Mouse (Mus musculus): ENCODE data around the gene Zswim5. TPM values are rescaled to one million over a fixed set of nuclear protein-coding genes. Genes with fewer than 3 reads are reported as not detected.

Gene Zswim5
- polyA plus RNA-seq, 1 experiment from 2014 or later: 5.9 TPM

DNA sequence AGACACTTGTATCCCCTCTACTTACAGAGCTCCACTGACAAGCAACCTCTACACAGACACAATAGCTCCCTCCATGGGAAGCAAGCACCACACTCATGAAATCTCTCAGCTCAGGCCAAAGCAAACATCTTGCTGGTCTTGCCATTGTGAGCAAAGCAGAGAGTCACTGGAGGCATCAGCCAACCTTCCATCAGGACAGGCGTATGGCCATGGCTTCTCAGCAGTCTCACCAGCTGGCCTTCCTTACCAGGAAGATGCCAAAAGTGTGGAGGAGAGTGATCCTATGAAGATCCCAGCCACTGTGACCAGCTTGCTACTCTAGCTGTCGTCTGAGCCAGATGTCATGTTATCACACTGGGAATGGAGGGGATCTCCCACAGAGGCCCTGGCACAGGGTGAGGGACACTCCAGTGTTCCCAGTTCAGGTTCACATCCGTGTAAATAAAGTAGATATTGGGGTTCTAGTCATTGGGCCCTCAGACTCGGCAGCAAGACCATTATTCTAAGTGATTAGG lies 137.8 kb downstream of the Zswim5 start:
- no peak for ATAC-seq (ENCODE audit: low FRiP score)
- peaks cover 2% of the 10 kb centered on the region for H3K4me1 ChIP-seq (replicated peaks; ENCODE audit: control insufficient read depth, insufficient read depth, low read length)
- H3K4me2 ChIP-seq (replicated peaks): no peak overlapping the region
- no peaks in the 10 kb centered on the region for H3K36me3 ChIP-seq (replicated peaks; ENCODE audit: control insufficient read depth, insufficient read depth)
- WGBS: 76% methylated on average over 4 of the region's 4 CpGs
- DNase-seq (ENCODE audit: low spot score): no peak
- no peaks in the 10 kb centered on the region for H3K9me3 ChIP-seq (ENCODE audit: control insufficient read depth, low read length)
- no peak overlapping the region for H3K9ac ChIP-seq
- no peaks in the 10 kb centered on the region for H3K27me3 ChIP-seq (ENCODE audit: control insufficient read depth, insufficient read depth, low read length)
- no peak overlapping the region for H3K27ac ChIP-seq
- no peak overlapping the region for H3K4me3 ChIP-seq (replicated peaks; ENCODE audit: low read length)

DNA sequence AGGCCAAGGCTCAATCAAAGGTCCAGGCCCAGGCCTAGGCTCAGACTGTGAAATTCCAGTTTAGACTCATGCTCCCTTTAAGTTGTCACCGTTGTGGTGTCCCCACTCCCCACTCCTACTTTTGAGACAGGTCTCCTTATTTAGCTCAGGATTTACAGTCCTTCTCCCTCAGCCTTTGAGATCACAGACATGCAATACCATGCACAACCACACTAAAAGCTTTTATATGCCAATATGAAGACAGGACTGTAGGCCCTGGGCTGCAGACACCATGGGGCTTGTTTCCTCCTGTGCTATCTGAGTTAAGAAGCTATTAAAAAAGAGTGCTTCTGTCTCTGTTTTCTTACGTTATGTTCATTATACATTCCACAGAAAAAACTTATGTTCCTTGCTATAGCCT lies 140.6 kb downstream of the Zswim5 start:
- H3K36me3 ChIP-seq (replicated peaks; ENCODE audit: control insufficient read depth, insufficient read depth): peaks cover 8% of the 10 kb centered on the region
- no peak overlapping the region for H3K27ac ChIP-seq
- H3K4me1 ChIP-seq (replicated peaks; ENCODE audit: control insufficient read depth, insufficient read depth, low read length): peaks cover 5% of the 10 kb centered on the region
- H3K27me3 ChIP-seq (ENCODE audit: control insufficient read depth, insufficient read depth, low read length): no peaks in the 10 kb centered on the region
- H3K9ac ChIP-seq: no peak overlapping the region
- WGBS: 90% methylated on average over 2 of the region's 2 CpGs
- no peaks in the 10 kb centered on the region for H3K9me3 ChIP-seq (ENCODE audit: control insufficient read depth, low read length)
- ATAC-seq (ENCODE audit: low FRiP score): no peak
- no peak overlapping the region for H3K4me2 ChIP-seq (replicated peaks)
- no peak overlapping the region for H3K4me3 ChIP-seq (replicated peaks; ENCODE audit: low read length)
- DNase-seq (ENCODE audit: low spot score): no peak

DNA sequence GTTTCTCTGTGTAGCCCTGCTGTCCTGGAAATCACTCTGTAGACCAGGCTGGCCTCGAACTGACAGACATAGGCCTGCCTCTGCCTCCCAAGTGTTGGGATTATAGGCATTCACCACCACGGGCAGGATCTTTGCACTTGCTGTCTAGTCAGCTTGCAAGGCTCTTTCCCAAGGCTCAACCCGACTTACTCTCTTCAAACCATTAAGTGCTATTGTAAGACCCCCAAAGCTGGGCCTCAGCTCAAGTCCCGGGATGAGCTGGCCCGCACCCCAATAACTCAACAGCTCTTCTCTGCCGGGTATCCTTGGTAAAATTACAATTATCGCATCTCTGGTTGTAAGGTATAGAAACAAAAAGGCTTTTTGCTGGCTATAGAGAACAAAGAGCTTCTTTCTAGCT lies 141.2 kb downstream of the Zswim5 start:
- 88% methylated on average over 7 of the region's 7 CpGs for WGBS
- Histone ChIP-seq H3K9ac (no peak overlapping the region), H3K27ac (no peak overlapping the region), H3K9me3 (ENCODE audit: control insufficient read depth, low read length) (no peaks in the 10 kb centered on the region), H3K36me3 (replicated peaks; ENCODE audit: control insufficient read depth, insufficient read depth) (peaks cover 14% of the 10 kb centered on the region), H3K27me3 (ENCODE audit: control insufficient read depth, insufficient read depth, low read length) (no peaks in the 10 kb centered on the region), H3K4me1 (replicated peaks; ENCODE audit: control insufficient read depth, insufficient read depth, low read length) (peaks cover 5% of the 10 kb centered on the region), H3K4me3 (replicated peaks; ENCODE audit: low read length) (no peak overlapping the region), H3K4me2 (replicated peaks) (no peak overlapping the region; the same call in 1 of the 2 replicates)
- no peak for ATAC-seq (ENCODE audit: low FRiP score)
- no peak for DNase-seq (ENCODE audit: low spot score)

DNA sequence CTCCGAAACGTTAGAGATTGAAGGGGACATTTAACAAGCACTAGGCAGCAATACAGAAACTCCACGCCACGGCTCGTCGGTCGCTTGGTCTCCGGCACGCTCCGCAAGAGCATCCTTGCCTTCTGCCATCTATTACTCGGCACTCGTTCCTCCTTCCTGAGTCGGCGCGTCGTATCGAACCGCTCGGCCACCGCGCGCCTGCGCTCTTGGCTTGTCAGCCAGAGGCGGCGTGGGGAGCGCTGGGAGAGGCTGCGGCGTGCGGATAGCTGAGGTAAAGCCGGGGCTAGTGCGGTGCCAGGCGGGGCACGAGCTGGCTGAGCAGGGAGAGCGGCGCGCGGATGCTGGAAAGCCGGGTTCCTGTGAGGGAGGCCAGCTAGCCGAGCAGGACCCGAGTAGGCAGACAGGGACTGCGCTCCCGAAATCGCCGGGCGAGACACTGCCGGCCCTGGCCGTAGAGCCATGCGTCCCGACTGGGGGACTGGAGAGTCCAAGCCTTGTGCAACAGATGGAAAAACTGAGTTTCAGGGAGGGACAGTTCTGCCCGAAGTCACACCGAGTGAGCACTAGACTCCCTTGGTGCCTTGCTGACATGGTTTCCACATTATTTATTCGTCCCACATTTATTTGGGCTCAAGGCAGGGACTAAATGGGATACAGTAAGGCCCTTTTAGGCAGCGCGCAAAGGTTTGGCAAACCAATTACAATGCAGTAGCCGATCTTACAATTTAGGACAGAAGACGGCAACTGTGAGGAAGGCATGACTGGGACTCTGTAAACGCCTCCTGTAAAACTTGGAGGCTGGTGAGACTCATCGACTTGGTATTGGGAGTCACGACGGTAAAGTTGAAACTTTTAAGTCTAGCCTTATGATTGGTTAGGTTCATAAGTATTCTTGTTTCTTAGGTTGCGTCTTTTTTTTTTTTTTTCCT lies 142.3 kb downstream of the Zswim5 start, which contains the start of gene Eif2b3:
TSS of gene Eif2b3 (plus strand) at position 197 of the 929 bp plus-strand sequence.
- peak; percentile 91 for DNase-seq (ENCODE audit: low spot score)
- Histone ChIP-seq H3K4me1 (replicated peaks; ENCODE audit: control insufficient read depth, insufficient read depth, low read length) (peaks cover 5% of the 10 kb centered on the region), H3K27me3 (ENCODE audit: control insufficient read depth, insufficient read depth, low read length) (no peaks in the 10 kb centered on the region), H3K27ac (peak within 1 kb of the TSS; percentile 68), H3K4me2 (replicated peaks) (peak within 1 kb of the TSS; percentile 76), H3K36me3 (replicated peaks; ENCODE audit: control insufficient read depth, insufficient read depth) (peaks cover 22% of the 10 kb centered on the region), H3K9me3 (ENCODE audit: control insufficient read depth, low read length) (no peaks in the 10 kb centered on the region), H3K4me3 (replicated peaks; ENCODE audit: low read length) (peak within 1 kb of the TSS; percentile 80), H3K9ac (peak within 1 kb of the TSS; percentile 78)
- under 1% methylated on average over 61 of the region's 61 CpGs for WGBS
- ATAC-seq (ENCODE audit: low FRiP score): peak; percentile 94

DNA sequence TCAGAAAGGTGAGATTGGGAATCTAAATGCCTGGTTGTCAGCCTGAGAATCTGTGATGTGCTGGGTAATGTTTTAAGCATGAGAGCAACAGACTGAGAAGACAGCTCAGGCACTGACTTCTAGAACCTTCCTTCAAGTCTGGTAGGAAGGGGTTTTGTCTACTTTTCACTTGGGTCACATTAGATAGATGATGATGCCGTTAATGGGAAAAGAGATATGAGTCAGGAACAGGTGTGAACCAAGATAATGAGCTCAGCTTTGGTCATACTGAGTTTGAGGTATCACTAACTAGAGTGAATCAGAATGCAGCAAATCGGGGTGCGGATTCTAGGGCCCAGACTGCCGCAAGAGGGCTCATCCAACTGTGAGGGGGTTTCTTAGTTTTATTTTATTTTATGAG lies 146.3 kb downstream of the Zswim5 start:
- no peak for DNase-seq (ENCODE audit: low spot score)
- Histone ChIP-seq H3K27me3 (ENCODE audit: control insufficient read depth, insufficient read depth, low read length) (no peaks in the 10 kb centered on the region), H3K4me2 (replicated peaks) (no peak overlapping the region), H3K9ac (no peak overlapping the region), H3K36me3 (replicated peaks; ENCODE audit: control insufficient read depth, insufficient read depth) (peaks cover 35% of the 10 kb centered on the region), H3K4me3 (replicated peaks; ENCODE audit: low read length) (no peak overlapping the region), H3K9me3 (ENCODE audit: control insufficient read depth, low read length) (no peaks in the 10 kb centered on the region), H3K4me1 (replicated peaks; ENCODE audit: control insufficient read depth, insufficient read depth, low read length) (peaks cover 5% of the 10 kb centered on the region), H3K27ac (no peak overlapping the region)
- 98% methylated on average over 4 of the region's 4 CpGs for WGBS
- no peak for ATAC-seq (ENCODE audit: low FRiP score)

DNA sequence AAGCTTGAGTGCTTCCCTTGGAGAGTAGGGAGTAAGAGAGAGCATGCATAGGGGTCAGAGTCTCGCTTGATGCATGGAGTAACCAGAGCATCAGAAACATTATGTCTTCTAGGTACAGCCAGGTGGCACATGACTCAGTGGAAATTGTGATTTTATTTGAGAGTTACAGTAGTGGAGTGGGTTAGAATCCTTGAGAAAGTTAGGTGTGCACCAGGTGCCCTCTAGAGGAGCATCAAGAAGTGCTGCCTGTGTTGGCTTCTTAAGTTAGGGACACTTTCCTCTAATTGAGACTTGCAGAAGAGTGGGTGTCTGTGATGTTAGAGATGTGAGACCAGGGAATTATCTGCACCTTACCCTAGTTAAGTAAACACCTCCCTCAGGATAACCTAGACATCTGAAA lies 153.9 kb downstream of the Zswim5 start:
- no peaks in the 10 kb centered on the region for H3K9me3 ChIP-seq (ENCODE audit: control insufficient read depth, low read length)
- no peaks in the 10 kb centered on the region for H3K27me3 ChIP-seq (ENCODE audit: control insufficient read depth, insufficient read depth, low read length)
- no peak for ATAC-seq (ENCODE audit: low FRiP score)
- no peaks in the 10 kb centered on the region for H3K4me1 ChIP-seq (replicated peaks; ENCODE audit: control insufficient read depth, insufficient read depth, low read length)
- no peak overlapping the region for H3K4me3 ChIP-seq (replicated peaks; ENCODE audit: low read length)
- no peak for DNase-seq (ENCODE audit: low spot score)
- no peak overlapping the region for H3K9ac ChIP-seq
- H3K4me2 ChIP-seq (replicated peaks): no peak overlapping the region
- no peak overlapping the region for H3K27ac ChIP-seq
- 98% methylated on average over 1 of the region's 1 CpGs for WGBS
- peaks cover 23% of the 10 kb centered on the region for H3K36me3 ChIP-seq (replicated peaks; ENCODE audit: control insufficient read depth, insufficient read depth)

Other genes starting within 250 kb of the Zswim5 start
- gene Nasp, start 249.4 kb upstream of the Zswim5 start, polyA plus RNA-seq (2014; fragmentation: Nextera tagmentation; extraction: Ambion mirVana): 86.3 and 88.9 TPM in 2 replicates
- gene Akr1a1, start 225.7 kb upstream of the Zswim5 start, polyA plus RNA-seq (2014; fragmentation: Nextera tagmentation; extraction: Ambion mirVana): 712 and 742 TPM in 2 replicates
- gene Prdx1, start 191.8 kb upstream of the Zswim5 start, polyA plus RNA-seq (2014; fragmentation: Nextera tagmentation; extraction: Ambion mirVana): 432 and 436 TPM in 2 replicates
- gene Mmachc, start 169.0 kb upstream of the Zswim5 start, polyA plus RNA-seq (2014; fragmentation: Nextera tagmentation; extraction: Ambion mirVana): 11.0 and 14.8 TPM in 2 replicates
- 11.3 and 11.5 TPM in 2 replicates for gene Ccdc163, start 168.9 kb upstream of the Zswim5 start, polyA plus RNA-seq (2014; fragmentation: Nextera tagmentation; extraction: Ambion mirVana)
- gene Tesk2, start 156.4 kb upstream of the Zswim5 start, polyA plus RNA-seq (2014; fragmentation: Nextera tagmentation; extraction: Ambion mirVana): 2.8 and 3.0 TPM in 2 replicates
- gene Toe1, start 69.7 kb upstream of the Zswim5 start, polyA plus RNA-seq (2014; fragmentation: Nextera tagmentation; extraction: Ambion mirVana): 25.3 and 27.1 TPM in 2 replicates
- gene Mutyh, start 69.7 kb upstream of the Zswim5 start, polyA plus RNA-seq (2014; fragmentation: Nextera tagmentation; extraction: Ambion mirVana): 5.5 and 6.4 TPM in 2 replicates
- 1.8 and 1.9 TPM in 2 replicates for gene Hpdl, start 55.7 kb upstream of the Zswim5 start, polyA plus RNA-seq (2014; fragmentation: Nextera tagmentation; extraction: Ambion mirVana)
- 48.2 and 57.3 TPM in 2 replicates for gene Urod, start 117.0 kb downstream of the Zswim5 start, polyA plus RNA-seq (2014; fragmentation: Nextera tagmentation; extraction: Ambion mirVana)
- 21.9 and 22.1 TPM in 2 replicates for gene Hectd3, start 117.9 kb downstream of the Zswim5 start, polyA plus RNA-seq (2014; fragmentation: Nextera tagmentation; extraction: Ambion mirVana)
- 48.6 and 49.4 TPM in 2 replicates for gene Eif2b3, start 142.0 kb downstream of the Zswim5 start, polyA plus RNA-seq (2014; fragmentation: Nextera tagmentation; extraction: Ambion mirVana)
- gene Ptch2, start 218.7 kb downstream of the Zswim5 start, polyA plus RNA-seq (2014; fragmentation: Nextera tagmentation; extraction: Ambion mirVana): 5.6 and 7.7 TPM in 2 replicates
- gene Btbd19, start 248.3 kb downstream of the Zswim5 start, polyA plus RNA-seq (2014; fragmentation: Nextera tagmentation; extraction: Ambion mirVana): 3.1 and 3.2 TPM in 2 replicates
- gene Tctex1d4, start 249.4 kb downstream of the Zswim5 start, polyA plus RNA-seq (2014; fragmentation: Nextera tagmentation; extraction: Ambion mirVana): 0.82 and 1.6 TPM in 2 replicates

Data from hindbrain, embryonic 14.5 days (tissue).